Mouse (Mus musculus): ENCODE results near the gene Rpl22l1. TPM values are rescaled to one million over a fixed set of nuclear protein-coding genes. Genes with fewer than 3 reads are reported as not detected.
"Not testable (repeated sequence)": the region's sequence is repeated elsewhere in the genome, so short reads cannot be mapped to it uniquely, and the experiment has no call there.

The Rpl22l1 gene
- 474 and 526 TPM in 2 replicates for polyA plus RNA-seq (2015; fragmentation: Nextera tagmentation; extraction: Ambion mirVana)

DNA sequence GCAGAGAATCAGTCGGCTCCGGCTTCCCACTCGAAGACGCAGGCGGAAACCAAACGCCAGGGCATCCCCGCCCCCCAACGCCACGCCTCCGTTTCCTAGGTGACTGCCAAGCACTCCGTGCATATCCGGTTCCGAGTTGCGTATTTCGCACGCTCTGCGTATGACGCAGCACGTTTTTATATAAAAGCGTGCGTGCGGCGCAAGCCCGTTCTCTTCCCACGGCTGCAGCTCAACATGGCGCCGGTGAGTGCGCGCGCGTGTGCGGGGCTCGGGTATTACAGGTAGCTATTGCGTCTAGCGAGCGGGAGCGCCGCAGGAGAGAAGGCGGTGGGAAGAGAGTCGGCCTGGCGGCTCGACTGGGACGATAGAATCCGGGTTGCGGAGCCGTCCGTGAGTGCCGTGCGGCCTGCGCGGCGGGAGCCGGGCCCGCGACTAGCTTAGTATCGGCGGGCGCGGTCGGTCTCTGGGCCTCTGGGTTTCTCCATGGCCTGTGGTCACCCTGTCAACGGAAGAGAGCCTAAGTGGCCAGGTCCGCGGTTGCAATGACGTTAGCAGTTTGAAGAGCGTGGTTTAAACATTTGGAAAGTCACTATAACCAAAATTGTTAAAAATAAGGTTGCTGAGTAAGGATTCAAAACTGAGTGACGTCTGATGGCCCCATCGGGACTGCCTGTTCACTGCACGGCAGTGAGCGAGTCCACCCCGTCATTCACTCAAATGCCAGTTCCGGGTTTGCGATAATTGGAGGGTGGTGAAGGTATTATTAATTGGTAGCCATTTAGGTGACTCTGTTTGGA, at the start of gene Rpl22l1:
TSS of gene Rpl22l1 (plus strand) at position 136 of the 797 bp plus-strand sequence.
- DNase-seq (ENCODE audit: low spot score) = peak; percentile 98

DNA sequence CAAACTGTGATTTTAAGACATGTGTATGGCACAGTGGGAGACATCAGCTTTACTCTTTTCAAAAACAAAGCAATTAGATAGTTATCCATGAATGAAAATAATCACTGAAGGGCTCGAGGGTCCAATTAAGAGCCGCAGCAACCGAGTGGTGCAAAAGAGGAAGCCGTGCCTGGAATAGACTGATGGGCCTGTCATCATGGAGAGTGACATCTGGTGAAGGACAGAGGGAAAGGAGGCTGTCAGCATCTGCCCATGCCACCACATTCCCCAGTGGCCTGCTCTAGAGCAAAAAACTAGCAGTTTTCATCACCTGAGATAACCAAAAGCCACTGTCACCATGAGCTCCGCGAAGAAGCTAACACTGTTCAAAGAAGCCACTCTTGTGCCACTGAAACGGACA, 49.8 kb upstream of the Rpl22l1 start:
- DNase-seq (ENCODE audit: low spot score) = no peak

DNA sequence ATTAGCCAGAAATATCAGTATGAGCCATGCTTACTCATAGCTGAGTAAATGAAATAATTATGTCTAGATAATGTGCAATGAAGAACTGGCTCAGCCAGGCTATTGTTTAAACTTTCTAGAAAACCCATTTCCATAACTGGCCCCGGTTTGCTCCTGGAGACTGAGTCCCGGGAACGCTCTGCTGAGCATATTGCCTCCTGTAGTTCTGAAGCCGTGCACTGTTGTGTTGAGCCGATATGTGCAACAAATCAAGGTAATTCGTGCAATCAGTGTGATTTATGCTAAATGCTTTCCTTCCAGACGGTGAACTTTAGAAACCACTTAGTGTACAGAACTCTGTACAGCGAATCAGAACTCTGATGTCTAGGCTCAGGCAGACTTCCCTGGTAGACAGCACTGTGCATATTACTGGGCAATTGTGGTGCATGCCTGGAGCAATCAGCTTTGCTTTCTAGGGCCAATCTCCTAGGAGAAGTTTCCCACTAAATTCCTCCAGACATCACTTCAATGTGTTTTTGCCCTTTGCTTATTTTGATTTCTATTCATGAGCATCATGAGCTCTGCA, 43.9 kb upstream of the Rpl22l1 start:
- DNase-seq (ENCODE audit: low spot score) = no peak

DNA sequence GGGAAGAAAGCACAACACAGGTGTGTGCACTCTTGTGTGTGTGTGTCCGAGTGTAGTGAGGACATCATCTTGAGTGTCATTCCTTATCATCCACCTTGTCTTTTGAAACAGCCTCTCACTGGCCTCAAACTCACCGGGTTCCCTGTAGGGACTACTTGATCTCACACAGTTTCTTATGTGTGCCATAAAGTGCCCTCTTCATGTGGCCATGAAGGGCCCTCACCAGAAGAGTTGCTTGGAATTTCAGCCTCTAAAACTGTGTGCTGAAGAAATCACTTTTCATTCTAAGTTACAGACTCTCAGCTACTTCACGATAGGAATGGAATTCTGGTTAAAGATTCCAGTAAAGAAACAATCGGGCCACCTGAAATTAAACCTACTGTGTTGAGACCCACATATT, 38.3 kb upstream of the Rpl22l1 start:
- DNase-seq (ENCODE audit: low spot score) = no peak

DNA sequence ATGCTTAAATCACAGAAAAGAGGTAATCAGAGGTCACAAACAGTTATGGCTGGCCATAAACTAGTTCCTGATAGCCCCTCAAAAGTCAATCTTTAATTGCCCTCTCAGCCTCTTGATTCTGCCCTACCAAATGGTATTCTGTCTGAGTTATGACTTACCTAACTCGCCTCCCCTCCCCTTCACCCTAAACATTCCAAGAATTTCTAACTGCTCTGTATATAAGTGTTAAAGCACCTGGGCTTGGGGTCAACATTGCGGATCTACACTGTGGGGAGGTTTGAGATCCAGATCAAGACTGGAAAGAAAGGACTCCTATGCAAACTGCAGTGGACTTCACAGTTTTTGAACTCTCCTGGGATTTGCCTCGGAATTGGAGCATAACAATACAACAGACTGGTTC, 37.0 kb upstream of the Rpl22l1 start:
- no peak for DNase-seq (ENCODE audit: low spot score)

DNA sequence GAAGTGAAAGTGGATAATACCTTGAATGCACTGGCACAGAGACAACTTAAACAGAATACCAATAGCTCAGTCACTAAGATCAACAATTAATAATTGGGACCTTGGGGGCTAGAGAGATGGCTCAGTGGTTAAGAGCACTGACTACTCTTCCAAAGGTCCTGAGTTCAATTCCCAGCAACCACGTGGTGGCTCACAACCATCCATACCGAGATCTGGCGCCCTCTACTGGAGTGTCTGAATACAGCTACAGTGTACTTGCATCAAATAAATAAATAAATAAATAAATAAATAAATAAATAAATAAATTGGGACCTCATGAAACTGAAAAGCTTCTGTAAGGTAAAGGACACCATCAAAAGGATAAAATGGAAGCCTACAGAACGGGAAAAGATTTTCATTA, 32.3 kb upstream of the Rpl22l1 start:
- DNase-seq (ENCODE audit: low spot score) = not testable (repeated sequence)

DNA sequence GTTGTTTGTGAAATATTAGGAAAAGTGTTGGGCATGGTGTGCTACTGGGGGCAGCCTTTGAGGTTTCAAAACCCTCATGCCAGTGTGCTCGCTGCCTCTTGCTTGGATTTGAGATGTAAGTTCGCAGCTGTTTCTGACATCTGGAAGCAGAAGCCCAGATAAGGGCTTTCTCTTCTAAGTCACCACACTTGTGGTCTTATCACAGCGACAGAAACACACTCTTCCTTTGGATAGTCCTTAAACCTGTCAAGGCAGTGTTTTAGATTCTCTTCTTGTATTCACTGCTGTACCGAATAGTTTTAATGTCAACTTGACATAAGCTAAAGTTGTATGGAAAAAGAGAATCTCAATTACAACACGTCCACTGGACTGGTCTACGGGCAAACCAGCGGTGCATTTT, 29.9 kb upstream of the Rpl22l1 start:
- no peak for DNase-seq (ENCODE audit: low spot score)

DNA sequence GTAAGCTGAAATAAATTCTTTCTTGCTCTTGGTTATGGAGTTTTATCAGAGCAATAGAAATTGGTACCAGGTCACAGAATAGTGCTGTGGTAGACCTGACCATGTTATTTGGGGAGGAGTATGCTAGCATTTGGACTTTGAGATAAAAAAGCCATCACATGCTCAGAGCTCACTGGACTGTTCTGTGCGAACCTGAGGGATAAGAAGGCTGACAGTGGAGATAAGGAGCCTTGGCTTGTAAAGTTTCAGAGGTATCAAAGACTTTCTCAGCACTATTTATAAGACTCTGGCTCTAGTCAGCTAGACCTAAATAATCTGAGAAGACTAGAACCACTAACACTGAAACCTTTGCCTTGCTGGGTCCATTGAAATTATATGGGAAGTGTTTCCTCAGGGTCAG, 29.3 kb upstream of the Rpl22l1 start:
- no peak for DNase-seq (ENCODE audit: low spot score)

DNA sequence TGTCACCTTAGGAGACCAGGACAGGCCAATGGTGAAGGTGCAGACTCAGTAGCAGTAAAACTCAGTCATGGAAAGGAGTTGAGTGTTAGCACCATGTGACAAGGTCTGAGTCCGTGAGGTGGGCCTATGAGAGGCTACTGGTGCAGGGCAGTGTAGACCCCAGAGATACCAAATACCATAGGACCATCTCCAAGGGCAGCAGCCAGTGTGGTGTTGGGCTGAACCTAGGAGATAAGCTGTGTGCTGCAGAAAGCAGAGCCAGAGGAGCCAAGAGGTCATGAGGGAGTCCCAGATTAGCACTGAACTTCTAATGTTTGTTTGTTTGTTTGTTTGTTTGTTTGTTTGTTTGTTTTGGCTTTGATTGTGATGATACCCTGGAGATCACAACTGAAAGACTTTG, 28.7 kb upstream of the Rpl22l1 start:
- DNase-seq (ENCODE audit: low spot score) = no peak

DNA sequence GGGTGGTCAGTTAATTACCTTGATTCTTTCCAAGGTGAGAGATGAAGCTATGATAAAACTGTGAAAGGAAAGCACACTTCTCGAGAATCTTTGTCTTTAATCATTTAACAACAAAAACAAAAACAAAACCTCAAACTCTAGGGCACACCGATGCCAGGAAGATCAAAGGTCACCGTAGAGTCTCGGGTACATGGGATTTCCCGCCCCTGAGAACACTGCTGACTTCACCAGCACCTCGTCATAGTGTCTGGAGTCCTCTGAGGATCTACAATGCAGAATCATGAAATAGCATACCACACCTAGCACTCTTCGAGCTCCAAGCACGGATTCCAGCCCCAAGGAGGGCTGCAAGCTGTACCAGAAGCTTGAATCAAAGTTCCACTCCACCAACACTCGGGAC, 24.7 kb upstream of the Rpl22l1 start:
- DNase-seq (ENCODE audit: low spot score) = no peak

DNA sequence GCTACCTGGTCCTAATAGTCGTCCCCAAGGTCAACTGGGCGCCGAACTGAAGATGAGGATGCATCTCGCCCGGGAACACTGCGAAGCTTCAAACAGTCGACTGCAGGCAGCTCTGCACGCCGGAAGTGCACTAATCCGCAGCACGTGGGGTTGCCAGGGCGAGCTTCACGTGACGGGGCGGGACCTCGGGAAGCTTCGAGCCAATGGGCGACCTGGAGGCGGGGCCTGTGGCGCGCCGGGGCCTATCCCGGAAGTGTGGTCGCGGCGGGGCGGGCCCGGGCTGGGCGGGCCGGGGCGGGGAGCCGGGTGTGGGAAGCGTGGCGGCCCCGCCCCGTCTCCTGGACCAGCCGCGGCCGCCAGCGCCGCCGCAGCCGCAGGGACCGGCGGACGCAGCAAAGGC, 24.2 kb upstream of the Rpl22l1 start, which contains the start of gene Eif5a2:
TSS of gene Eif5a2 (plus strand) at position 283 of the 400 bp plus-strand sequence.
- peak; percentile 95 for DNase-seq (ENCODE audit: low spot score)

DNA sequence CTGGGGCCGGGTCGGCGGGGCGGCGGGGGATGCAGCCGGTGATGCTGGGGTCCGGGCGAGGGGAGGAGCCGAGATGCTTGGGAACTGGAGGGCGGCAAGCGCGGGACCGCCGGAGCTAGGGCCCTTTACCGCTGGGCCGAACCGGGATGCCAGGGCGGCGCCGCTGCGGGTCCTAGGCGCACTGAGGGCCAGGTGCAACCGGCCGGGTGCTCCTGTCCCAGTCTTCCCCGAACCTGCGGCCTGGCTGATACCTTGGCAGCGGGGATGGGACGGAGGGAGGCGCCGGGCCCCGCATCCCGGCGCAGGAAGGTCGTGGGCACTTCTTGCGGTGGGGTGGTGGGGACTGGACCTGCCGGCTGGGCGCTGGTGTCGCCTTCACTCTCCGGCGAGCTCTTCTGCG, 23.8 kb upstream of the Rpl22l1 start:
- DNase-seq (ENCODE audit: low spot score) = no peak

DNA sequence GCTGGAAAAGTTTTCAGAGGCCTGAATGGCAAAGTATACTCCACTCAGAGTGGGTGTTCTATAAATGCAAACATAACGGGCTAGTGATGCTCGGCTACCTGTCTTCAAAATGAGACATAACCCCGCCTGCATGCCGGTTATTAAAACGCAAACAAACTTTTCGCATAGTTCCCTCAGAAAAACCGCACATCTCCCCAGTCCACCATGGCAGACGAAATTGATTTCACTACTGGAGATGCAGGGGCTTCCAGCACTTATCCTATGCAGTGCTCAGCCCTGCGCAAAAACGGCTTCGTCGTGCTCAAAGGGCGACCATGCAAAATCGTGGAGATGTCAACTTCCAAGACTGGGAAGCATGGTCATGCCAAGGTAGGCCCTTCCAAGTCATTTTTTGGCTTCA, 23.4 kb upstream of the Rpl22l1 start:
- DNase-seq (ENCODE audit: low spot score) = no peak

DNA sequence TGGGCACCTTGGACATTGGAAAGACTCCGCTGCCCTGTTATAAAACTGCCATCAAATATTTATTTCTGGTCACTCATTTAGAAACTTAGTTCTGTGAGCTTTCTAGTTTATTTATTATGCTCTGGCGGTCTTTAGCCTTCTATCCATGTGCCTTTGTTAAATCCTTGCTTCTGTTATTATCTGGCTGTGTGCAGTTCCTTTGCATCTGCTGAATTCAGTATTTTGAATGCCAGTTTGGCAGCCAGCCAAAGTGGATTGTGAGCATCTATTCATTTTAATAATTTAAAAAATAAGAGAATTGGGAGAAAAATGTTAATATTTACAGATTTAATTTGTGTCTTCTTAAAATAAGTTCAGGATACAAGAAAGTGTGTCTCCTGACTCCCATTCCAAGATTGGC, 21.1 kb upstream of the Rpl22l1 start:
- DNase-seq (ENCODE audit: low spot score) = no peak

DNA sequence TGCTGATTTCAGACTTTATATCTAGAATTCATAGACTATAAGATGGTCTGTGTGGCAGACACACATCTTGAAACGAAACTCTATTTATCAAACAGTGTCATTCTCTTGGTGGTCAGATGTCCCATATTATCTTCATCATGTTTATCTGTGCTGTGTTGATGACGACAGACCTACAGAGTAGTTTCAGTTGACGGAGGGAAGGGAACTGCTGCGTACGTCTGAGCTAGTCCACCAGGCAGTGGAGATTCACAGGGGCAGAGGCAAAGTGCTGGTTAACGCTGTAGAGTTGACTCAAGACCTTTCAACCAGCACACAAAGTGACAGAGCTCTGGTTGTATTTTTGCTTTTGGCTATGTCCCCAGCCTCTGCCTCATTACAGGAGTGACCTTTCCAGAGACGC, 10.4 kb upstream of the Rpl22l1 start:
- DNase-seq (ENCODE audit: low spot score) = no peak

DNA sequence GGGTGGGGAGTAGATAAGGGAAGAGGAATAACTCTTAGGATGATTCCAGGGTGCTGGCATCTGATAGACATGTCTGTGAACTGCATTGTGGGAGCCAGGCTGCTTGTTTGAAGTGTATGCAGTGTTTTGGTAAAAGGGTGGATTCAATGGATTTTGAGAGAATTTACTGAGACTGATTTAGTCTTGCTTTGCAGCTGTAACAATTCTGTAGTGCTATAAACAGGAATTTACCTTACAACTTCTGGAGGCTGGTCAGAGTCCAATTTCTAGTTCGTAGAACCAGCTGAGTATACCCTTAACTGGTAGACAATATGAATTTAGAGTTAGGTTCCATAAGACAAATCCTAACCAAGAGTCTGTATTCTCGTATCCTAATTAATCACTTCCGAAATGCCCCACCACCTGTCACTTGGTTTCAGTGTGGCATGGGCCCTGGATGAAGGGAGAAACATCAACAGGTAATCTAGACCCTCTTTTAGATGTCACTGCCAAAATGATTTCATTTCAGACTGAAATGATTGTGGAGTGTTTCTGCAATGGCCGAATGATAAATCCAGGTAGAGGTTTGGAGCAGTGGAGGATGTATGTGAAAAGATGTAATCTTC, 2.9 kb downstream of the Rpl22l1 start:
- DNase-seq (ENCODE audit: low spot score) = no peak

DNA sequence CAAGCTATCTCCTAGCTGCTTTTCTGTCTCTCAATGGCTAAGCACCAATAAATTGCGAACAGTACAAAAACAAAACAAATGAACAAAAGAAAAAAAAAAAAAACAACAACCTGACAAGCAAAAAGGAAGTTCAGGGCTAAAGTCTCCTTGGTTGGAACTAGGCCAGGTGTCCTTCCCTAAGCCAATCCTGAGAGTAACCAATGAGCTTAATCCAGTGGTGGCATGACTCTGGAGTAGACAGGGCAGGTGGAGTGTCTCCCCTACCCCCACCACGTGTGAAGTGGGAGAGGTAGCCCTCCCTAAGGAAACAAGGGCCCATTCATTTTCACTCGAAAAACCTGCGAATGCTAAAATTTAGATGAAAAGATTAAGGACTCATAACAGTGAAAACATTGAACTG, 6.2 kb downstream of the Rpl22l1 start:
- DNase-seq (ENCODE audit: low spot score) = no peak

DNA sequence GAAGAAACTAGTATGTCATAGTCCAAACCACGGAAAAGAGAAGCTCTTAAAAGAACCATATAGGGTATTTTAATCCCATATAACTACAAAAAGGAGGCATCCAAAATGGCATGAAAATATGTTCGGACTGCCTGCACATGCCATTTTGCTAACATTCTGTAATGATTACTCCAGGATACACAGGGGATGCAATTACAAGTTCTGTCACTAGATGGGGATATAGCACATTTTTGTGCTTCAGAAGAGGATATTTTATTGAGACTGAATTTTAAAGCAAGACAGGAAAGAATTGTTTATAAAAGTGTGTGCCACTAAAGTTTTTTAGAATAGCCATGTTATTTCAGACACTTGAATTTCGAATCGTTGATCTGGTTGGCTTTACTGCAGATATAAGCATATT, 9.1 kb downstream of the Rpl22l1 start:
- peak; percentile 58 for DNase-seq (ENCODE audit: low spot score)

DNA sequence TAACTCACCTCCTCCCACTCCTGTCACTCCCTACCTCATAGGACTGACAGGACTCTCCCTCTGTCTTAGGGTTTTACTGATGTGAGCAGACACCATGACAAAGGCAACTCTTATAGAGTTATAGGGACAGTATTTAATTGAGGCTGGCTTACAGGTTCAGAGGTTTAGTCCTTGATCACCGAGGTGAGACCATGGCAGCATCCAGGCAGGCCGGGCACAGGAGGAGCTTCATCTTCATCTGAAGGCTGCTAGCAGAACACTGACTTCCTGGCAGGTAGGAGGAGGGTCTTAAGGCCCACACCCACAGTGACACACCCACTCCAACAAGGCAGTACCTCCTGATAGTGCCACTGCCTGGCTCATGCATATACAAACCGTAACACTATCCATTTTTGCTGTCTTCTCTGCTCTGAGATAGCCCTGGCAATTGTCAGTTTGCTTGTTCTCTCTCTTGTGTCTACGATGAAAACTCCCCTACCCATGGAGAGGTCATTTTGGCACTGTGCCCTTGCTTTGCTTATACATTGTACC, 10.8 kb downstream of the Rpl22l1 start:
- no peak for DNase-seq (ENCODE audit: low spot score)

DNA sequence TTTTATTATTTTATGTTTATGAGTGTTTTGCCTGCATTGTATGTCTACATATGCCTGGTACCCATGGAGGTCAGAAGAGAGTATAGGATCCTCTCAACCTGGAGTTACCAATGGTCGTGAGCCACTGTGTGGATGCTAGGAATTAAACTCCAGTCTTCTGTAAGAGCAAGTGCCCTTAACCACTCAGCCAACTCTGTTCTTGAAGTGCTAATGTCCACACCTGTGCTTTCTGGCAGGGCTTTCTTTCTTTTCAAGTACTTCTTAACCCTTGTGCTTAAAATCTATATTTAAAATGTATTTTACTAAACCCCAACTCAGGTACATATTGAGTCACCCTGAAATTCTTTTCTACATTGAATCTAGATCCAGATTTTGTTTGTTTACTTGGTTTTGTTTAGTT, 21.0 kb downstream of the Rpl22l1 start:
- no peak for DNase-seq (ENCODE audit: low spot score)

DNA sequence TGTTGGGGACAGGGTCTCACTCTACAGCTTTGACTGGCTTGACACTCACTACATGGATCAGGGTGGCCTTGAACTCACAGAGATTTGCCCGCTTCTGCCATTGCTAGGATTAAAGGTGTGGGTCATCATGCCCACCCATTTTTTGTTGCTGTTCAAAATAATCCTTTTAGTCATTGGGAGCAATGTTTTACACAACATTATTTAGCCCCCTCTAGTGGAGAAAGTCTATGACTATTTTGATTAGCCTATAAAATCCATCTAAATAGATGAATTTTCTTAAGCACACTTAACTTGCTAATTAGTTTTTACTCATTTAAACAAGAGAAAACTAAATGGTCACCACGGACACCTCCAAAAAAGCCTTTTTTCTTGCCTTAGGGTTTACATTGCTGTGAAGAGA, 22.4 kb downstream of the Rpl22l1 start:
- DNase-seq (ENCODE audit: low spot score) = no peak

DNA sequence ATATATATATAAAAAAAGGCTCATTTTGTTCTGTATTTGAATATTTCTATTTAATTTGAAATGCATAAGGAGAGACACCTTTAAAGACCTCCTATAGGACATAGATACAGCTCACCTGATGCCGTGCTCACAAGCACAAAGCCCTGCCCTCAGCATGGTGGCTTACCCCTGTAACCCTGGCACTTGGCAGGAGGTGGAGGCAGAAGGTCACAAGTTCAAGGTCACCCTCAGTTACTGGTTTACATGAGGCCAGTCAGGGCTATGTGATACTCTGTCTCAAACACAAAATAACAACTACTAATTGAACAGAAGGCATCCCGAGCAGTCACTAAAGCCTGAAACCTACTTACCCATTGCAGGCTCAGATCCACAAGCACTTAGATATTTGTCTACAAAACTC, 24.2 kb downstream of the Rpl22l1 start:
- no peak for DNase-seq (ENCODE audit: low spot score)

Data from thymus, postnatal 0 days (tissue).